Mouse (Mus musculus) frontal cortex, postnatal 36 days (tissue): ENCODE data around the gene Lingo3.

Source experiments
- DNase-seq, 2 experiments: peaks; one replicate each; pipeline ENCODE4 v3.0.0; 2022; ENCODE audit warnings: low spot score in 2 of 2

The Lingo3 gene

GRCm38 (mm10) chr10:80843931-80844547, at the start of gene Lingo3:
TSS of gene Lingo3 (minus strand) at chr10:80844039.
- DNase-seq, result peak; percentile 54 to 57

GRCm38 (mm10) chr10:80887181-80887580, 43.3 kb upstream of the Lingo3 start:
- DNase-seq, result no peak

DNA sequence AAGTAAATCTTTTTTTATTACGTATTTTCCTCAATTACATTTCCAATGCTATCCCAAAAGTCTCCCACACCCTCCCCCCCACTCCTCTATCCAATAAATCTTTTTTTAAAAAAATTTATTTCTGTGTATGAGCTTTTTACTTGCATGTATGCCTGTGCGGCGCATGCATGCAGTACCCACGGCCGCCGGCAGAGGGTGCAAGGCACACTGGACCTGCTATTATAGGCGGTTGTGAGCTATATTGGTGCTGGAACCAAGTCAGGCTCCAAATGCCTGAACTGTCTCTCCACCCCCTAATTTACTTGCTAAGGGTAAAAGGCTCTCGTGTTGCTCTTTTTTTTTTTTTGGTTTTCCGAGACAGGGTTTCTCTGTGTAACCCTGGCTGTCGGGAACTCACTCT, 37.5 kb upstream of the Lingo3 start:
- peak in 1 of 2 experiments; percentile 64 for DNase-seq

DNA sequence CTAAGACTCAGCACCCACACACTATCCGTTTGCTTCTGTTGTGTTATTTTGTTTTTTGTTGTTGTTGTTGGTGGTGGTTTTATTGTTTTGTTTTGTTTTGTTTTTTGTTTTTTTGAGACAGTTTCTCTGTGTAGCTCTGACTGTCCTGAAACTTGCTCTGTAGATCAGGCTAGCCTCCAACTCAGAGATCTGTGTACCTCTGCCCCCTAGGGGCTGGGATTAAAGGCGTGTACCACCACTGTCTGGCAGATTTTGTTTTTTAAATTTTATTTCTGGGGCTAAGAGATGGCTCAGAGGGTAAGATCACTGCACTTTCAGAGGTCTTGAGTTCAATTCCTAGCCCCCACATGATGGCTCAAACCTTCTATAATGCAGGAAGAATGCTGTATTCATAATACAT, 37.1 kb upstream of the Lingo3 start:
- DNase-seq, result no peak

DNA sequence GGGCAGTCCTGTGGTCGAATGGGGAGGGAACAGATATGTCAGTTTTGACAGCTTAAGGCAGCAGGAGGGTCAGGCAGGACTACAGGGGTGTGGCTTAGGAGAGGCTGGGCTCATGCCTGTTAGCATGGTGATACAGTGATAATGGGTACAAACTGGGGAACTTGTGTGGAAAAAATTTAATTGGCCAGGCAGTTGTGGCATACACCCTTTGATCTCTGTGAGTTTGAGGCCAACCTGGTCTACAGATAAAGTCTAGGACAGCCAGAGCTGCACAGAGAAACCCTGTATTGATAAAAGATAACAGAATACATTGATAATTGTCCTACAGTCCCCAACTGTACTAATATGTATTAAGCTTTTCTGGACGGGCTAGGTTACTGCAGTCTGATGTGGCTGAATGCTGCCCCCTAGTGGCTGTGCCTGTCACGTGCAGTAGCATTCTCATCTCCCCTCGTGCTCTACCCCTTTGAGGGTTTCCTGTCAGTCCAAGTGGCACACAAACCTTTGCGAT, 36.3 kb upstream of the Lingo3 start:
- peak in 1 of 2 experiments; percentile 57 for DNase-seq

- DNase-seq, result no peak
These were observed 32.8 kb upstream of the Lingo3 start for GRCm38 (mm10) chr10:80876594-80876993.

- DNase-seq, result peak; percentile 47 to 67
These were observed 32.2 kb upstream of the Lingo3 start for GRCm38 (mm10) chr10:80876028-80876427.

- DNase-seq, result no peak
These were observed 30.2 kb upstream of the Lingo3 start for GRCm38 (mm10) chr10:80874035-80874434.

- no peak for DNase-seq
These were observed 27.7 kb upstream of the Lingo3 start, which contains the start of gene Tmprss9 for GRCm38 (mm10) chr10:80871581-80871980. TSS of gene Tmprss9 (plus strand) at chr10:80871848.

DNA sequence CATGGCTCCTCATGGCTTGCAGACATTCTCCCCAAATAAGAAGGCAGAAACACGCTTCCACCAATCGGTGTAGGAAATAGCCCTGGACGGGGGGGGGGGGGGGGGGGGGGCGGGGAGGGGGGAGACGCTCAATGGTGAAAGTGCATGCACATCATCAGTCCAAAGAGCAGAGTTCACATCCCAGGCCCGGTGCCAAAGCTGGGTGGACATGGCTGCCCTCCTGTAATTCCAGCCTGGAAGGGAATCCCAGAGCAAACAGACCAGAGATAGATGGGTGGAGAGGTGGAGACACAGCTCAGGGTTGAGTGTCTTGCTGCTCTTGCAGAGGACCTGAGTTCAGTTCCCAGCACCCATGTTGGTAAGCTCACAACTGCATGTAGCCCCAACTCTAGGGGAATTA, 27.2 kb upstream of the Lingo3 start:
- DNase-seq, result no peak

- DNase-seq, result no peak
These were observed 20.6 kb upstream of the Lingo3 start for GRCm38 (mm10) chr10:80864446-80864845.

DNA sequence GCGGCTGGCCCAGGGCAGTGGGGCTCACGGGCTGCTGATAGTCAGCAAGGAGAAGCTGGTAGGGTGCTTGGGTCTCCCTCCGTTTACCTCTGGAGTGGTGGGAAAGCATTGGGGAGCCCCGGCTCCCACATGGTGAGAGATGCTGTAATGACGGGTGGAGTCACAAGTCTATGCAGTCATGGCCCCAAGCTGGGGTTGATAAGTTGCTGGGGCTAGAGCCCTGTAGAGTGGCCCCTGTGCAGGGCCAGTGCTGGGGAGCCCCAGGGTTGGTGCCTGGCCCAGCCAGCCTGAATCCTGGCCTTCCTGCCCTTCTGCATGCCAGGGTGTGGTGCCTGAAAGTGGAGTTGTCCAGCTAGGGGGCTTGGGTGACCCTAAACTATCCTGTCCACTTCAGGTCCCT, 18.5 kb upstream of the Lingo3 start:
- no peak for DNase-seq

GRCm38 (mm10) chr10:80858350-80858935, 14.6 kb upstream of the Lingo3 start:
- no peak for DNase-seq

DNA sequence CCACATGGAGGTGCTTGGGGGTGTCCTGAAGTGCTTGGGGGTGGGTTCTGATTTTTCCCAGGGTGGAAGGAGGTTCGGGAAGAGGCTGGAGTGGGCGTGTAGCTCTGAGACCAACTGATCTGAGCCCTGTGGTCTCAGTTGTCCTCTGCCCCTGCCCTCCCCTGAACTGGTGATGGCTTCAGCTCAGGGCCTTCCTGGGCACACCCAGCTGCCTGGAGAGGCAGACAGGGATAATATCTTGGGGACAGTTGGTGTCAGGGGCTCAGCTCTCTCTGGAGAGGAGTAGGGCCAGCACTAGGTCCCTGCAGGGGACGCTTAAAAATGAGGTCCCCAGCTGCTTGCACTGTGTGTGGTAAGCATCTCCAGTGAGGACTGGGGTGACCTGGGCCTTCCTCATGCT, 14.0 kb upstream of the Lingo3 start:
- no peak for DNase-seq

DNA sequence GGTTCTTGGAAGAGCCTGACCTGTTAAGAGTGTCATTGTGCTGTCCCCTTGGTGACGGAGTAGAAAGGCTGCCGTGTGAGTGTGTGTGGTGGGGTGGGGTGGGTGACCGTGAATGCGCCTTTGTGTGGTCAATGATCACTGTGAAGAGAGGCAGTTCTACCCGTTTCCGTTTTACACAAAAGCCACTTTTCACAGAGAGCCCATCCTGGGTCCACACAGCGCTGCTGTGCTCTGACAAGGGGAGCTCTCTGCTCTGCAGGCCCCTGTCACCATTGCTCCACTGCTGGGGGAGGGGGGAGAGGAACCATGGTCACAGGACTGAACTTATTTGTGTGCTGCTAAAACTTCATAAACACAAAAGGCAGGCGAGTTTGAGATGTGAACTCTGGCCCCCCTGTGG, 13.5 kb upstream of the Lingo3 start:
- no peak for DNase-seq

GRCm38 (mm10) chr10:80856908-80857307, 13.1 kb upstream of the Lingo3 start:
- no peak for DNase-seq

- DNase-seq, result no peak
These were observed 12.4 kb upstream of the Lingo3 start for GRCm38 (mm10) chr10:80856267-80856666.

GRCm38 (mm10) chr10:80855749-80856073, 11.9 kb upstream of the Lingo3 start:
- DNase-seq, result no peak

GRCm38 (mm10) chr10:80854913-80855748, 11.3 kb upstream of the Lingo3 start, which contains the start of the genes Lsm7 and Sppl2b:
TSS of gene Lsm7 (minus strand) at chr10:80855209.
TSS of gene Sppl2b (plus strand) at chr10:80855275.
- peak; percentile 96 to 98 for DNase-seq

GRCm38 (mm10) chr10:80848571-80848970, 4.7 kb upstream of the Lingo3 start:
- DNase-seq, result no peak

DNA sequence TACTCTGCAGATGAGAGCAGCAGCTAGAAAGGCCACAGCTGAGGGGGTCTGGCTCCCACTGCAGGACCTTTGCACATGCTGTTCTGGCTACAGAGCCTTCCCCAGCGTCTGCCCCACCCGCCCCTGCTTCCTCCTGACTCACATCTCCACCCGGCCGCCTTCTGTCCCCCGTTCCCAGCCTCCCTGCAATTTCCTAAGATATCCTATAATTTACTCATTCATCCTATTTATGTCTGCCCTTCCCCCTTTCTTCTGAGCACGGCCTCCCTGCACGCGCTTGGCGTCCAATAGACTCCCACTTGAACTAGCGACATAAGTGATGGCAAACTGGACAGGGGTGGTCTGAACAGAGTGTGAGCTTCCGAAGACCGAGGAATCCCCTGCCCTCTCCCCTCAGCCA, 1.9 kb upstream of the Lingo3 start:
- DNase-seq, result peak; percentile 44 to 54

DNA sequence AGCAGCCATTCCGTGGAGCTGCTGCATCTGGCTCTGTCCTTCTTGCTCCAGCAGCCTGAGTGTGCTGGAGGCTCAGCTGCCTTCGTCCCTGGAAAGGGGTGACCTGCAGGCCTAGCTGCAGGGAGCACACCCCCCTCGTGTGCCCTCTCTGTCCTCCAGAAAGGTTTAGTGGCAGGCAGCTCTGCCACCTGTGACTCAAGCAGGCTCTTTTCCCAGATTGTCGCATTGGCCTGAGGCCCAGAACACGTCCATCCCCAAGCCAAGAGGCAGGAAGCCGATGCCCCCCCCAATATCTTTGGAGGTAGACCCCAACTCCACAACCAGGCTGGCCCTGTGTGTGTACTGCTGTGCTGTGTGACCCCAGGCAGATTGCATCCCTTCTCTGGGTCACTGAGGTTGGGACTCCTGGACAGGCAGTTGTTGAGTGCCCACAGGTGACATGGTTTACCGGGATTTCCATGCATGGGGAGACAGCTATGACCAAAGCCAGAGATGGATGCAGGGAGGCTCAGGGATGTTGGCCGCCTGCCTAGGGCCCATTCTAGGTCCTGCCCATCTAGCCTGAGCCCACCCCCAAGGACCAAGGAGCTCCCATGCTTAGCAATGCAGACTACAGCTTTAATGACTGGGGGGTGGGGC, 1.3 kb upstream of the Lingo3 start:
- DNase-seq, result no peak
